Comparison of ENCODE assay signal across 8 mouse cellular contexts in genomic region chr6:86523242-86523754, GRCm38 (mm10). TPM values are rescaled to one million over a fixed set of nuclear protein-coding genes. Genes with fewer than 3 reads are reported as not detected.
DNase-seq lines count a peak whose midpoint lies in the region; ATAC-seq and TF ChIP-seq lines count a peak whose summit lies in the region.

No protein-coding gene starts in this region.

- peak overlapping the region; percentile 27; the same call in 1 of the 2 replicates for H3K27ac ChIP-seq in liver, adult 2 months (replicated peaks; ENCODE audit: insufficient read depth, low read depth, low read length)
- peak overlapping the region; percentile 88 for H3K27ac ChIP-seq in neural tube, embryonic 12.5 days

- H3K4me2 ChIP-seq in neural tube, embryonic 12.5 days (replicated peaks), result peak overlapping the region; percentile 89

- peaks cover 12% of the 10 kb centered on the region; the same call in 1 of the 2 replicates for H3K79me2 ChIP-seq in liver, adult 2 months (ENCODE audit: control insufficient read depth, insufficient read depth, low read length)

- DNase-seq in liver, adult 2 months (ENCODE audit: extremely low read depth, low read depth, low spot score), result no peak
- DNase-seq in liver, result no peak
- DNase-seq in embryo, embryonic 11 days, result peak; percentile 10
- peak; percentile 32 for DNase-seq in induced T-regulatory cell, adult 2 months (ENCODE audit: low read depth)
- DNase-seq in spleen, postnatal 10 days (ENCODE audit: low spot score in 2 of 2), result no peak
- no peak for DNase-seq in frontal cortex, postnatal 14 days (ENCODE audit: low spot score in 2 of 2)

- ATAC-seq in neural tube, embryonic 12.5 days (ENCODE audit: low FRiP score, low read depth), result no peak
- no peak for ATAC-seq in granulocyte monocyte progenitor cell, adult 5-6 weeks (replicated peaks; ENCODE audit: poor library complexity, severe bottlenecking)

- no peak for TF ChIP-seq CTCF in liver, adult 2 months (IDR thresholded peaks at IDR 0.05; ENCODE audit: low read depth, low read length)

- H3K4me3 ChIP-seq in liver, adult 2 months (ENCODE audit: insufficient read depth, low read depth, low read length), result peak overlapping the region; percentile 78
- peak overlapping the region; percentile 84 for H3K4me3 ChIP-seq in neural tube, embryonic 12.5 days

- H3K36me3 ChIP-seq in liver, adult 2 months (ENCODE audit: control insufficient read depth, insufficient read depth, low read length), result peaks cover 2% of the 10 kb centered on the region; the same call in 1 of the 2 replicates
- H3K36me3 ChIP-seq in neural tube, embryonic 12.5 days, result peaks cover 9% of the 10 kb centered on the region; the same call in 1 of the 2 replicates

- H3K9ac ChIP-seq in liver, adult 2 months (ENCODE audit: low read depth, low read length), result peak overlapping the region; percentile 86
- peak overlapping the region; percentile 95 for H3K9ac ChIP-seq in neural tube, embryonic 12.5 days

- 27% methylated on average over 3 of the region's 3 CpGs for WGBS in liver, adult 2 months
- WGBS in neural tube, embryonic 12.5 days, result 35% methylated on average over 3 of the region's 3 CpGs

- no peaks in the 10 kb centered on the region for H3K9me3 ChIP-seq in neural tube, embryonic 12.5 days

- no peak for TF ChIP-seq POLR2A in liver, adult 2 months (IDR thresholded peaks at IDR 0.05; ENCODE audit: extremely low read depth, insufficient read depth, low read length)

- H3K27me3 ChIP-seq in liver, adult 2 months (ENCODE audit: control insufficient read depth, insufficient read depth, low read length), result no peaks in the 10 kb centered on the region
- no peaks in the 10 kb centered on the region for H3K27me3 ChIP-seq in neural tube, embryonic 12.5 days (replicated peaks)

- H3K4me1 ChIP-seq in liver, adult 2 months (ENCODE audit: control insufficient read depth, insufficient read depth, low read length), result peaks cover 8% of the 10 kb centered on the region
- peaks cover 15% of the 10 kb centered on the region; the same call in 1 of the 2 replicates for H3K4me1 ChIP-seq in neural tube, embryonic 12.5 days

RNA-seq across cellular contexts. Expression of gene Pcbp1, which starts 2.8 kb away (rescaled TPM):
- total RNA-seq in liver, adult 2 months (2014; rRNA removed), result 38.2 and 59.7 TPM in 2 replicates
- 119 and 138 TPM in 2 replicates for polyA plus RNA-seq in liver, adult 2 months (2012; rRNA removed)
- polyA plus RNA-seq in neural tube, embryonic 12.5 days (2016; fragmentation: Nextera tagmentation; extraction: Ambion mirVana), result 568 and 599 TPM in 2 replicates
- 258 and 285 TPM in 2 replicates for total RNA-seq in granulocyte monocyte progenitor cell, adult 5-6 weeks (2014; fragmentation: Nextera tagmentation)
- 130 and 152 TPM in 2 replicates for total RNA-seq in granulocyte monocyte progenitor cell, adult 5-6 weeks (2017)

Comparison
In these comparisons a context has a peak if more than half of its experiments do, and no peak if none do; other contexts are left out.
1. DNase-seq: peak in embryo, embryonic 11 days (single experiment) and induced T-regulatory cell, adult 2 months (single experiment); none in liver, adult 2 months (single experiment), liver (single experiment), spleen, postnatal 10 days (0 of 2) and frontal cortex, postnatal 14 days (0 of 2).